Mouse (Mus musculus): ENCODE measurements around the gene Reps2.

The Reps2 gene

GRCm38 (mm10) chrX:162590145-162590790, 53.2 kb downstream of the Reps2 start:
- no peak for DNase-seq (ENCODE audit: low read depth, low spot score)

- DNase-seq (ENCODE audit: low read depth, low spot score): no peak
These were observed 54.2 kb downstream of the Reps2 start for GRCm38 (mm10) chrX:162589173-162589805.

DNA sequence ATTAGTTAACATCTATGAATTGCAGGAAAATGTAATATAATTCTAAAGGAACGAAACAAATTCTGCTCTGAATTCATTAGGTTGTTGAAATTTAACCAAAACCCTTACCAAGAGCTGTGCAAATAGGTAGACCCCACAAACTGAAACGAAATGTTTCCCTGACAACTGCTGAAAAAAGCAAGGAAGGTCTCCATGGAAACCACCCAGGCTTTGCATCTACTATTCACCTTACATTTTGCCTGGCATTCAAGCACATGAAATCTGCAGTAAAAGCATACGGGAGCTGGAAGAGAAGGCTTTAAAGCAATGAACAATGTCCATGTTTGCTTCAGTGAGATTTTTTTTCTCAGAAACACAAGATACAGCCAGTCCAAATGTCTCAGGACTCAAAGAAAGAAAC, 59.1 kb downstream of the Reps2 start:
- no peak for DNase-seq (ENCODE audit: low read depth, low spot score)

- DNase-seq (ENCODE audit: low read depth, low spot score): no peak
These were observed 62.9 kb downstream of the Reps2 start for GRCm38 (mm10) chrX:162580521-162580920.

GRCm38 (mm10) chrX:162568439-162568838, 75.0 kb downstream of the Reps2 start:
- DNase-seq (ENCODE audit: low read depth, low spot score): no peak

- DNase-seq (ENCODE audit: low read depth, low spot score): no peak
These were observed 77.9 kb downstream of the Reps2 start for GRCm38 (mm10) chrX:162565501-162565900.

DNA sequence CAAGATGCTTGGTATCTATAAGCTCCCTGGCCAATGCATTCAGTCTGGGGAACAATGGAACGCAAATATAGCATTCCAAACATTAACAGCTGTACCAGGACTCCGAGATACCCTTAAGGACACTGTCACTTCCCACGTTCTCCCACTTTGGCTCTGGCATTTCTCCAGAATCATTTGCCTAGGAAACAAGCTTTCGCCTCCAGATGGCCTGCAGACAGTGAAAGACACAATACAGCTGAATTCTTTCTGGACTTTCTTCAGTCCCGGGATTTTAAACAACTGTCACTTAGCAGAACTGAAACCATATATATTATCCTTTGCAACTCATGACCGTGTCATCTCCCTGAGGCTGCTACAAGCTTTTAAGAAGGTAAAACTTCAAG, 87.0 kb downstream of the Reps2 start:
- no peak for DNase-seq (ENCODE audit: low read depth, low spot score)

DNA sequence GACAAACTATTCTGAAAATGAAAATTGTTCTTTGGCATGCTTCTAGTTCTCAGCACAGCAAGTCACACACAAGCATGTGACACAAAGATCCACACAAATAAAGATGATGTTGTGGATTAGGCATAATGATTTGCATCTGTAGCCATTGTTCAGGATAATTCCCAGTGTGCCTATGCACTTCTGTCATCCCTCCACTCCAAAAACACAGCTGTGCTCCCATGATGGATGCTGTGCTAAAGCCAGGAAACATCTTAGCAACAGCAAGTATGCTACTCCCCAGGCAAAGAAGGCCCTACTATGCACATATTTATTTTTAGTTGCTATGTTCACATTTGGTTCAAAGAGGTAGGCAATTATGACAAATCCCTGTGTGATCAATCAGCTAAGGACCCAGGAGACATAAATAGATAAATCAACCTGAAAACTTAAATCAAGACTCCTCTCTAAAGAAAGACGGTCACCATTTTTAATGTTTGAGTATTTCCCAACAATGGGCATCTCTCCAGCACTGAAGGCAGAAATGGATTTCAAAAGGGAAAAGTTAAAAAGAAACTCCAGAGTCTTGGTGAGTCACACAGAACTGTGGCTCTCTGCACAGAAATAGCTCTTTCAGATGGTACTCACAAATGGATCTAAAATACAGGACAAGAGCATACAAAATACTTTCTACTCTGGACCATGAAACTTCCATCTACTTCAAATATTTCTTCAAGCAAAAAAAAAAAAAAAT, 87.6 kb downstream of the Reps2 start:
- no peak for DNase-seq (ENCODE audit: low read depth, low spot score)

DNA sequence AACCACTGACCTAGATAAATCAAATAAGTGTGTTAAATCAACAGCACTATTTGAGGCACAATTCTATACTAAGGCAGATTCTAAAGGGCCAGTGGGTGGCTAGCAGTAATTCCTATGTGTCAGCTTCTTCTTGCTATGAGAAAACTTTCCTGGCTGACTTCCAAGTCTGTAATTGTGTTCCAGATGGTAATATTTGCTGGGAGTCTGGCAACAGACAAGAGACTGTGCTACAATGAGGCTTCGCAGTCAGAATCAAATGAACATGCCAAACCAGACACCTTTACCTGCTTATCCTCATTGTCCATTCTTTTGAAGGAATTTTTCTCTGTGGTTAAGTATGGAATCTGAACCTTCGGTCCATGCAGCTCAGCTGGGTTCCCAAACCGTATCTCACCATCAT, 88.9 kb downstream of the Reps2 start:
- DNase-seq (ENCODE audit: low read depth, low spot score): no peak

DNA sequence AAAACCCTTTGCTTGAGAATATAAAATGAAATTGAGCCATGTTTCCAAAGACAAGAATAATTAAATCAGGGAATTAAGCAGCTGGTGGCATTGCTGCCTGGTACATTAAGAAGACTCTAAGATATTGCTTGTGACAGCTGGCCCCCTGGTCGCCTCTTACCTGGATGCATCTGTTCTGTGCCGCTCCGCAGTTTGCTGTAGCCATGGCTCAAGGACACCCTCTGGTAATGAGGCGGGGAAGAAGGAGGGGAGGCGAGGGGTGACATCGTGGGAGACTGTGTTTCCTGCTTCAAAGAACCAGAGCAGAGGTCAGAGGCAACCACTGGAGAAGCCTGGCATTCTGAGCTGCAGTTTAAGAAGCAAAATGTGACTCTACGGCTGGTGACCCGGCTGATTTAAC, 91.1 kb downstream of the Reps2 start:
- no peak for DNase-seq (ENCODE audit: low read depth, low spot score)

DNA sequence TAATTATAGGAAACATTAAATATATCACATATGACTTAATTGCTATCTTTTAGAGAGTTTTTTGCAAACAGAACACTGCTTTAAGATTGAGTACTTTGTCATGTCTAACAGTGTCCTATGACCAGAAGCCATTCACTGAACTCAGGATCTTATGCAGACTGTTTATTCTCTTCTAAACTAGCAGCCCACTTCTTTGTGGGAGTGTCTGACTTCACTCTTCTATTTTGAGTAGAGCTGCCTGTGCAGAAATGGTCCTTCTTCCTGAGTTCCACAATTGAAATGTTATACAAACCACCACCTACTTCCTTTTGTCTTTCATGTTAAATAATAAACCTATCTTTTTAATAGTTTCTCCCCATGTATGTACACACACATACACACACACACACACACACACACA, 98.4 kb downstream of the Reps2 start:
- no peak for DNase-seq (ENCODE audit: low read depth, low spot score)

GRCm38 (mm10) chrX:162542576-162543227, 100.7 kb downstream of the Reps2 start:
- DNase-seq (ENCODE audit: low read depth, low spot score): no peak

GRCm38 (mm10) chrX:162541961-162542360, 101.5 kb downstream of the Reps2 start:
- no peak for DNase-seq (ENCODE audit: low read depth, low spot score)

DNA sequence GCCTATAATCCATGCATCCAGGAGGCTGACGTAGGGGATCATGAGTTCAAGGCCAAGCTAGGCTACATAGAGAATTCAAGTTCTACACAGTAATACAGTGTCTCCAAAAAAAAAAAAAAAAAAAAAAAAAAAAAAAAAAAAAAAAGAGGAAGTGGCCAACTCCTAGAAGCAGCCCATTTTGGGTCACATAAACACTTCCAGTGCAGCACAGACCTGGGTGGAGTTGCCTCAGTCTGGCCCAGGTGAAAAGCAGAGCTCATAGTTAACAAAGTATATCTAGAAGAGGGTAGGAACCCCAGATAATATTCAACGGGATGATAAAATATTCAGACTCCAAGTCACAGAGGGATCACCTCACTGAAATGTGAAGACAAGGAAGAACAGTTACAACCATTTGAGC, 112.4 kb downstream of the Reps2 start:
- DNase-seq (ENCODE audit: low read depth, low spot score): no peak

DNA sequence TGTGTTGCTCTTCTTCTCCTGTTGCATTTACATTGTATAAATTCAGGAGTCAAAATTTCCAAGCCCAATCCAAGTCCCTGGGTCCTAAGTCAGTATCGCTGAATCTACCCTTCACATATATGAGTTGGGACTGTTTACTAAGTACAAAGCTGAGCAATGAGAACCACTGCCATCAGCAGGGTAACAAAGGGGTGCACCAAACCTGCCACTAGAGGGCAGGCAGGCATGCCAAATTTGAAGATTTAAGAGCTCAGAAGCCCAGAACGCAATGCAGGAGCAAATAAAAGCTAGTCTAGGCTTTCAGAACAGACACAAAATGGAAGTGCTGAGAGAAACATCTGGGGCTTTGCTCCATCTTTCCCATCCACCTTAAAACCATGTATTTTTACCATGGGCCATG, 116.2 kb downstream of the Reps2 start:
- peak; percentile 32 for DNase-seq (ENCODE audit: low read depth, low spot score)

DNA sequence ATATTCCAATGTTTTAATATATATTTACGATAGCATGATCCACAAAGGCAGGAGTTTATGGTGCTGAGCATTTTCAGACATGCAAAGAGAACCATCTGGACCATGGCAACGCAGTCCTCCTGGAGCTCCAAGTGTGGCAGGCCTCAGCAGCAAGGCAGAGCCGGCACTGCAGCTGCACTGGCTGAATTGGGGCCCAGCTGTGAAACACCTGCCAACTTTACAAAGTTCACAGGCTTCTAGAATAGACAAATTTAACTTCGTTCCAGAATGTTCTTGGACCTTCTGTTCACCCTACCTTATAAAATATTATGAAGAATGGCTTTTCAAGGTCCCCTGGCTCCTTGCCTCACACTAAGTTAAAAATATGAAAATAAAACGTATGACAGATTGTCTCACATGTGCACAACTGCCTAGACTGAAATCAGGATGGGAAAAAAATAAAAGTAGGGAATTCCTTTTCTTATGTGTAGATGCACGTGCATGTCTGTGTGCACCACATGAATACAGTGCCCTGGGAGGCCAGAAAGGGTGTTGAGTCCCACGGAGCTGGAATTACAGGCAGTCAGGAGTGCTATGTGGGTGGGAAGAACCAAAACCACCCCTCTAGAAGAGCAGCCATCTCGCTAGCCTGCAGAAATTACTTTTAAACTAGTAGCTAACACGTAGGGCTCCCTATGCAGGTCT, 121.5 kb downstream of the Reps2 start:
- peak; percentile 1 for DNase-seq (ENCODE audit: low read depth, low spot score)

- no peak for DNase-seq (ENCODE audit: low read depth, low spot score)
These were observed 122.3 kb downstream of the Reps2 start for GRCm38 (mm10) chrX:162521197-162521596.

DNA sequence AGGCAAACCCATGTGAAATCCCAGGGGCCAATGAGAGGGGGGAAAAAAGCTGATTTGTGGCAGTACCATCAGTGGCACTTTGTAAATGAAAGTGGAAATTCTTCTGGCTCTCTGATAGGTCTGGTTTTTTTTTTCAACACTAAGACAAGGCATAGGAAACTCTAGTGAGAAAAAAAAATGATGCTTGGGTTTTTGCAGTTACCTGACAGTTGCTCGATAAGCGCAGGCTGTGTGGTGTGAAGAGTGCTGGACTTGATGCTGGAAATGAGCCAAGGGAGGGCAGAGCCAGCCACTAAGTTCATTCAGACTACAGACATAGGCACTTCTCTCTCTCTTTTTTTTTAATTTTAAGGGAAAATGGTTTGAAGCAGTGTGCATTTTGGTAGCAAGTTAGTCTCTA, 123.1 kb downstream of the Reps2 start:
- DNase-seq (ENCODE audit: low read depth, low spot score): no peak

DNA sequence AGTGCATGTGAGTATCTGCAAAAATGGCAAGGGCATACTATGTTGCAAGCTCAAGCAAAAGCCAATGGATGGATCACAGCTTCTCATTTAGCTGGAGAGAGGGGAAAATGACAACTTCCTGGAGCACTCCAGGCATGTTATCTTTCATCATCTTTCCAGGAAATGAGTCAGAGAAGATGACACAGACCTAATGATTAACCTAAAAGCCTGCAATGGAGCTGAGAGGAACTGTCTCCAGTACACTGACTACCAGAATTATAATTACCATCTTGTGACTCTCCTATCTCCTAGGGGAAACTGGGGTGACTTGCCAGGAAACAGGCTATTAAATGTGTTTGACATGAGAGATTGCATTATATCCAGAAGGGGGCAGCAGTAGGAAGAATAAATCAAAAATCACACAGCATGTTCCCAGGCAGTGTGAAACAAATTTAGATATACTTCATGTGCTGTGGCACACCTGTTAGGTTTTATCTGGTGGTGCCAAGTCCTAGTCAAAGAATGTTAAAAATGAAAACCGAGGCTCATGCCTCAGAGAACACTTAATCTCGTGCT, 132.9 kb downstream of the Reps2 start:
- peak; percentile 11 for DNase-seq (ENCODE audit: low read depth, low spot score)

GRCm38 (mm10) chrX:162505186-162505585, 138.3 kb downstream of the Reps2 start:
- DNase-seq (ENCODE audit: low read depth, low spot score): no peak

- no peak for DNase-seq (ENCODE audit: low read depth, low spot score)
These were observed 140.0 kb downstream of the Reps2 start for GRCm38 (mm10) chrX:162503436-162503835.

- DNase-seq (ENCODE audit: low read depth, low spot score): no peak
These were observed 142.5 kb downstream of the Reps2 start for GRCm38 (mm10) chrX:162500962-162501361.
